ENCODE assay signal across 9 mouse cellular contexts in genomic region chr5:120438991-120439710, GRCm38 (mm10). TPM values are rescaled to one million over a fixed set of nuclear protein-coding genes. Genes with fewer than 3 reads are reported as not detected.
DNase-seq lines count a peak whose midpoint lies in the region; ATAC-seq and TF ChIP-seq lines count a peak whose summit lies in the region.
"Had no signal": no experiment of that assay in that cellular context is flagged by ENCODE, and none has a peak within 500 bp of the region (broad histone marks: within the 10 kb centered on the region; RNA-seq: fewer than 3 reads in every experiment).

No protein-coding gene starts in this region.

- intact Hi-C loops in left cerebral cortex, postnatal 4 days (cut with DNase I) = no loop called here

- no peak for ATAC-seq in forebrain, embryonic 11.5 days (replicated peaks; ENCODE audit: low FRiP score)
- no peak for ATAC-seq in hindbrain, postnatal 0 days
- no peak for ATAC-seq in neural tube, embryonic 12.5 days (ENCODE audit: low FRiP score, low read depth)
- ATAC-seq in megakaryocyte, adult 5-6 weeks (ENCODE audit: poor library complexity, severe bottlenecking) = no peak

- H3K4me2 ChIP-seq in forebrain, embryonic 11.5 days (ENCODE audit: low read depth, low read length, severe bottlenecking) = peak overlapping the region; percentile 77; the same call in 1 of the 2 replicates
- peak overlapping the region; percentile 61 for H3K4me2 ChIP-seq in hindbrain, postnatal 0 days (ENCODE audit: low read depth, low read length)
- peak overlapping the region; percentile 68 for H3K4me2 ChIP-seq in neural tube, embryonic 12.5 days (replicated peaks)

- peaks cover 51% of the 10 kb centered on the region for H3K27me3 ChIP-seq in forebrain, embryonic 11.5 days (ENCODE audit: control insufficient read depth, insufficient read depth, low read length)
- H3K27me3 ChIP-seq in hindbrain, postnatal 0 days (ENCODE audit: insufficient read depth, low read length) = peaks cover 34% of the 10 kb centered on the region
- H3K27me3 ChIP-seq in neural tube, embryonic 12.5 days (replicated peaks) = peaks cover 70% of the 10 kb centered on the region

- peak; percentile 18; the same call in 1 of the 2 replicates for TF ChIP-seq CTCF in hindbrain, postnatal 0 days (IDR thresholded peaks at IDR 0.05; ENCODE audit: low read depth)

- peak overlapping the region; percentile 50 for H3K27ac ChIP-seq in forebrain, embryonic 11.5 days (ENCODE audit: low read depth, low read length)
- peak overlapping the region; percentile 77 for H3K27ac ChIP-seq in hindbrain, postnatal 0 days
- peak overlapping the region; percentile 74 for H3K27ac ChIP-seq in neural tube, embryonic 12.5 days
- H3K27ac ChIP-seq: liver, embryonic 15.5 days had no signal

- WGBS in forebrain, embryonic 11.5 days = 16% methylated on average over 27 of the region's 27 CpGs
- WGBS in hindbrain, postnatal 0 days = 3% methylated on average over 27 of the region's 27 CpGs
- 2% methylated on average over 27 of the region's 27 CpGs for WGBS in neural tube, embryonic 12.5 days

- no peaks in the 10 kb centered on the region for H3K36me3 ChIP-seq in forebrain, embryonic 11.5 days (ENCODE audit: control insufficient read depth, insufficient read depth, low read length)
- H3K36me3 ChIP-seq in hindbrain, postnatal 0 days (ENCODE audit: insufficient read depth, low read length) = no peaks in the 10 kb centered on the region
- H3K36me3 ChIP-seq in neural tube, embryonic 12.5 days = peaks cover 5% of the 10 kb centered on the region; the same call in 1 of the 2 replicates
- H3K36me3 ChIP-seq: liver, embryonic 15.5 days had no signal

- no peaks in the 10 kb centered on the region for H3K9me3 ChIP-seq in forebrain, embryonic 11.5 days (ENCODE audit: control insufficient read depth, low read length)
- no peaks in the 10 kb centered on the region for H3K9me3 ChIP-seq in hindbrain, postnatal 0 days (ENCODE audit: low read length)
- H3K9me3 ChIP-seq in neural tube, embryonic 12.5 days = no peaks in the 10 kb centered on the region
- H3K9me3 ChIP-seq: liver, embryonic 15.5 days had no signal

- DNase-seq in left cerebral cortex, postnatal 4 days = peak; percentile 77
- no peak for DNase-seq in left cerebral cortex, adult 8-10 months (ENCODE audit: low spot score in 2 of 2)
- DNase-seq in forebrain, embryonic 11.5 days (ENCODE audit: low spot score) = peak; percentile 66
- peak; percentile 66 for DNase-seq in hindbrain, postnatal 0 days (ENCODE audit: low spot score)
- DNase-seq in layer of hippocampus, adult 9-10 months (ENCODE audit: low spot score) = no peak

- H3K9ac ChIP-seq in forebrain, embryonic 11.5 days (ENCODE audit: low read length) = peak overlapping the region; percentile 45
- H3K9ac ChIP-seq in hindbrain, postnatal 0 days (replicated peaks; ENCODE audit: low read length) = peak overlapping the region; percentile 49
- H3K9ac ChIP-seq in neural tube, embryonic 12.5 days = peak overlapping the region; percentile 90
- H3K9ac ChIP-seq: liver, embryonic 15.5 days had no signal

- H3K4me3 ChIP-seq in forebrain, embryonic 11.5 days (ENCODE audit: low read depth, low read length) = peak overlapping the region; percentile 5; the same call in 1 of the 2 replicates
- H3K4me3 ChIP-seq in hindbrain, postnatal 0 days (ENCODE audit: low read length) = peak overlapping the region; percentile 46
- peak overlapping the region; percentile 55 for H3K4me3 ChIP-seq in neural tube, embryonic 12.5 days
- H3K4me3 ChIP-seq: liver, embryonic 15.5 days had no signal

- H3K4me1 ChIP-seq in forebrain, embryonic 11.5 days (replicated peaks; ENCODE audit: control insufficient read depth, insufficient read depth, low read length) = peaks cover 27% of the 10 kb centered on the region
- H3K4me1 ChIP-seq in hindbrain, postnatal 0 days (ENCODE audit: insufficient read depth, low read length) = peaks cover 5% of the 10 kb centered on the region; the same call in 1 of the 2 replicates
- H3K4me1 ChIP-seq in neural tube, embryonic 12.5 days = peaks cover 25% of the 10 kb centered on the region

RNA-seq across cellular contexts. Expression of gene Lhx5, which starts 7.7 kb away (rescaled TPM):
- 1 to 10 TPM in 1 of 2 experiments, under 1 TPM in 1; 0.86 to 1.4 TPM for total RNA-seq in left cerebral cortex, postnatal 4 days (2021)
- under 1 TPM; 0.16 to 0.46 (median 0.34) TPM for total RNA-seq in left cerebral cortex, adult 8-10 months (2022)
- 22.7 and 25.2 TPM in 2 replicates for polyA plus RNA-seq in forebrain, embryonic 11.5 days (2014; fragmentation: Nextera tagmentation; extraction: Ambion mirVana)
- total RNA-seq in hindbrain, postnatal 0 days (2014; rRNA removed) = 26.2 and 31.0 TPM in 2 replicates
- polyA plus RNA-seq in hindbrain, postnatal 0 days (2015; fragmentation: Nextera tagmentation; extraction: Ambion mirVana) = 14.0 and 15.2 TPM in 2 replicates
- polyA plus RNA-seq in neural tube, embryonic 12.5 days (2016; fragmentation: Nextera tagmentation; extraction: Ambion mirVana) = 64.9 and 70.8 TPM in 2 replicates
- not detected in 2 replicates for total RNA-seq in megakaryocyte, adult 5-6 weeks (2015)
- total RNA-seq in megakaryocyte, adult 5-6 weeks (2017) = not detected in 2 replicates
- total RNA-seq: heart, postnatal 25 days had no signal
- polyA plus RNA-seq: liver, embryonic 15.5 days had no signal

RNA-seq across cellular contexts. Expression of gene Sdsl, which starts 33.5 kb away (rescaled TPM):
- total RNA-seq in left cerebral cortex, postnatal 4 days (2021) = 1 to 10 TPM; 2.4 to 3.7 TPM
- 1 to 10 TPM; 4.2 to 7.8 (median 6.2) TPM for total RNA-seq in left cerebral cortex, adult 8-10 months (2022)
- 4.5 and 6.0 TPM in 2 replicates for polyA plus RNA-seq in forebrain, embryonic 11.5 days (2014; fragmentation: Nextera tagmentation; extraction: Ambion mirVana)
- 4.6 and 6.0 TPM in 2 replicates for total RNA-seq in hindbrain, postnatal 0 days (2014; rRNA removed)
- 7.8 and 8.1 TPM in 2 replicates for polyA plus RNA-seq in hindbrain, postnatal 0 days (2015; fragmentation: Nextera tagmentation; extraction: Ambion mirVana)
- polyA plus RNA-seq in neural tube, embryonic 12.5 days (2016; fragmentation: Nextera tagmentation; extraction: Ambion mirVana) = 7.0 TPM in 2 replicates
- 0.49 TPM in 1 of 2 replicates, not detected in the other for total RNA-seq in megakaryocyte, adult 5-6 weeks (2015)
- 0.55 and 0.61 TPM in 2 replicates for total RNA-seq in megakaryocyte, adult 5-6 weeks (2017)

RNA-seq across cellular contexts. Expression of gene Sds, which starts 37.2 kb away (rescaled TPM):
- not detected for total RNA-seq in left cerebral cortex, postnatal 4 days (2021)
- total RNA-seq in left cerebral cortex, adult 8-10 months (2022) = 1 to 10 TPM in 1 of 4 experiments, under 1 TPM in 2, not detected in 1; 0.61 to 2.0 (median 1.00) TPM
- polyA plus RNA-seq in forebrain, embryonic 11.5 days (2014; fragmentation: Nextera tagmentation; extraction: Ambion mirVana) = not detected in 2 replicates
- 0.50 TPM in 1 of 2 replicates, not detected in the other for total RNA-seq in hindbrain, postnatal 0 days (2014; rRNA removed)
- 0.20 and 0.59 TPM in 2 replicates for polyA plus RNA-seq in hindbrain, postnatal 0 days (2015; fragmentation: Nextera tagmentation; extraction: Ambion mirVana)
- polyA plus RNA-seq in neural tube, embryonic 12.5 days (2016; fragmentation: Nextera tagmentation; extraction: Ambion mirVana) = not detected in 2 replicates
- not detected in 2 replicates for total RNA-seq in megakaryocyte, adult 5-6 weeks (2015)
- not detected in 2 replicates for total RNA-seq in megakaryocyte, adult 5-6 weeks (2017)

Comparison
In these comparisons a context has a peak if more than half of its experiments do, and no peak if none do; other contexts are left out.
1. DNase-seq: peak in left cerebral cortex, postnatal 4 days (single experiment), forebrain, embryonic 11.5 days (single experiment) and hindbrain, postnatal 0 days (single experiment); none in left cerebral cortex, adult 8-10 months (0 of 2) and layer of hippocampus, adult 9-10 months (single experiment).
2. H3K4me3 ChIP-seq: peak in every context shown above with its lines; median percentile 55 in neural tube, embryonic 12.5 days; 46 in hindbrain, postnatal 0 days; 5 in forebrain, embryonic 11.5 days.
3. RNA of gene Lhx5, which starts 7.7 kb away (total RNA-seq): 26.2 to 31.0 TPM in hindbrain, postnatal 0 days; 0.86 to 1.4 TPM in left cerebral cortex, postnatal 4 days, 0.16 to 0.46 TPM in left cerebral cortex, adult 8-10 months and not detected in megakaryocyte, adult 5-6 weeks; every median in the first group is over 10 times any median in the second.
4. Peak in every context shown above with its lines, with median percentiles within 50 percentile points of each other: H3K27ac ChIP-seq, H3K4me2 ChIP-seq and H3K9ac ChIP-seq.